In genomic region chr3:87764506-87764905, GRCm38 (mm10) we compare ENCODE assay signal across 9 mouse cellular contexts. TPM values are rescaled to one million over a fixed set of nuclear protein-coding genes. Genes with fewer than 3 reads are reported as not detected.
DNase-seq lines count a peak whose midpoint lies in the region; ATAC-seq and TF ChIP-seq lines count a peak whose summit lies in the region.
"Had no signal": no experiment of that assay in that cellular context is flagged by ENCODE, and none has a peak within 500 bp of the region (broad histone marks: within the 10 kb centered on the region; RNA-seq: fewer than 3 reads in every experiment).

No protein-coding gene starts in this region.

- no peaks in the 10 kb centered on the region for H3K36me3 ChIP-seq in embryonic facial prominence, embryonic 12.5 days
- H3K36me3 ChIP-seq in hindbrain, embryonic 15.5 days, result no peaks in the 10 kb centered on the region
- H3K36me3 ChIP-seq in liver, postnatal 0 days (replicated peaks; ENCODE audit: insufficient read depth, low read length), result no peaks in the 10 kb centered on the region

- no peak overlapping the region for H3K9ac ChIP-seq in embryonic facial prominence, embryonic 12.5 days
- H3K9ac ChIP-seq in hindbrain, embryonic 15.5 days, result no peak overlapping the region
- H3K9ac ChIP-seq in liver, postnatal 0 days (replicated peaks), result peak overlapping the region; percentile 26; the same call in 1 of the 2 replicates

- DNase-seq in kidney, adult 9 months, result peak; percentile 30
- no peak for DNase-seq in kidney, adult 8-10 months
- DNase-seq in liver, postnatal 0 days, result no peak
- no peak for DNase-seq in layer of hippocampus, adult 9-10 months (ENCODE audit: low spot score)
- DNase-seq in gastrocnemius, postnatal 14 days, result no peak

- no peak for TF ChIP-seq CTCF in liver, postnatal 0 days (IDR thresholded peaks at IDR 0.05; ENCODE audit: low read depth)

- H3K27ac ChIP-seq in embryonic facial prominence, embryonic 12.5 days, result peak overlapping the region; percentile 90
- peak overlapping the region; percentile 53; the same call in 1 of the 2 replicates for H3K27ac ChIP-seq in hindbrain, embryonic 15.5 days (replicated peaks)
- peak overlapping the region; percentile 75 for H3K27ac ChIP-seq in liver, postnatal 0 days (ENCODE audit: low read depth)

- no peak overlapping the region for H3K4me3 ChIP-seq in embryonic facial prominence, embryonic 12.5 days
- H3K4me3 ChIP-seq in hindbrain, embryonic 15.5 days, result no peak overlapping the region
- H3K4me3 ChIP-seq in liver, postnatal 0 days (ENCODE audit: low read depth, low read length), result 0 out of 2 replicates have a peak overlapping the region, but pooled peaks have one; percentile 3
- H3K4me3 ChIP-seq: myocyte had no signal

- H3K9me3 ChIP-seq in embryonic facial prominence, embryonic 12.5 days, result no peaks in the 10 kb centered on the region
- H3K9me3 ChIP-seq in hindbrain, embryonic 15.5 days, result no peaks in the 10 kb centered on the region
- H3K9me3 ChIP-seq in liver, postnatal 0 days (ENCODE audit: low read length), result no peaks in the 10 kb centered on the region

- H3K4me1 ChIP-seq in embryonic facial prominence, embryonic 12.5 days, result peaks cover 53% of the 10 kb centered on the region
- H3K4me1 ChIP-seq in hindbrain, embryonic 15.5 days (replicated peaks), result 0 out of 2 replicates have a peak, but pooled peaks cover 12% of the 10 kb centered on the region
- H3K4me1 ChIP-seq in liver, postnatal 0 days (ENCODE audit: insufficient read depth), result peaks cover 19% of the 10 kb centered on the region

- 25% methylated on average over 10 of the region's 10 CpGs for WGBS in embryonic facial prominence, embryonic 12.5 days
- WGBS in hindbrain, embryonic 15.5 days, result 36% methylated on average over 10 of the region's 10 CpGs
- WGBS in liver, postnatal 0 days (ENCODE audit: insufficient replicate concordance), result 16% methylated on average over 10 of the region's 10 CpGs

- no peak for TF ChIP-seq EP300 in liver, postnatal 0 days (IDR thresholded peaks at IDR 0.05; ENCODE audit: low read depth)

- peak overlapping the region; percentile 34 for H3K4me2 ChIP-seq in embryonic facial prominence, embryonic 12.5 days (replicated peaks)
- peak overlapping the region; percentile 33 for H3K4me2 ChIP-seq in hindbrain, embryonic 15.5 days
- peak overlapping the region; percentile 49 for H3K4me2 ChIP-seq in liver, postnatal 0 days (ENCODE audit: low read depth, low read length)

- intact Hi-C loops in gastrocnemius, postnatal 14 days (cut with DNase I; ENCODE audit: low total_unique reads), result no loop called here

- peaks cover 10% of the 10 kb centered on the region for H3K27me3 ChIP-seq in embryonic facial prominence, embryonic 12.5 days
- H3K27me3 ChIP-seq in hindbrain, embryonic 15.5 days, result peaks cover 27% of the 10 kb centered on the region; the same call in 1 of the 2 replicates
- no peaks in the 10 kb centered on the region for H3K27me3 ChIP-seq in liver, postnatal 0 days (ENCODE audit: insufficient read depth, low read length)

- ATAC-seq in embryonic facial prominence, embryonic 12.5 days (ENCODE audit: insufficient number of reproducible peaks, insufficient read depth, low FRiP score, low TSS enrichment), result no peak
- no peak for ATAC-seq in hindbrain, embryonic 15.5 days (ENCODE audit: low FRiP score, low read depth)
- ATAC-seq in liver, postnatal 0 days, result no peak
- no peak for ATAC-seq in erythroblast, adult 5-6 weeks (replicated peaks; ENCODE audit: low FRiP score, poor library complexity, severe bottlenecking)

RNA-seq across cellular contexts. Expression of gene Lrrc71, which starts 16.1 kb away (rescaled TPM):
- 0.28 and 0.31 TPM in 2 replicates for polyA plus RNA-seq in embryonic facial prominence, embryonic 12.5 days (2016; fragmentation: Nextera tagmentation; extraction: Ambion mirVana)
- 0.39 and 0.49 TPM in 2 replicates for polyA plus RNA-seq in hindbrain, embryonic 15.5 days (2015; fragmentation: Nextera tagmentation; extraction: Ambion mirVana)
- polyA plus RNA-seq in liver, postnatal 0 days (2015; fragmentation: Nextera tagmentation; extraction: Ambion mirVana), result 0.23 and 0.25 TPM in 2 replicates
- total RNA-seq in erythroblast, adult 5-6 weeks (2015; ENCODE audit: low replicate concordance), result not detected in 2 replicates
- total RNA-seq in erythroblast, adult 5-6 weeks (2017; ENCODE audit: low replicate concordance), result not detected in 2 replicates
- total RNA-seq in gastrocnemius, postnatal 14 days (2021), result under 1 TPM; 0.04 to 0.53 TPM

RNA-seq across cellular contexts. Expression of gene Ntrk1, which starts 30.5 kb away (rescaled TPM):
- 40.0 and 51.7 TPM in 2 replicates for polyA plus RNA-seq in embryonic facial prominence, embryonic 12.5 days (2016; fragmentation: Nextera tagmentation; extraction: Ambion mirVana)
- 6.6 and 17.2 TPM in 2 replicates for polyA plus RNA-seq in hindbrain, embryonic 15.5 days (2015; fragmentation: Nextera tagmentation; extraction: Ambion mirVana)
- polyA plus RNA-seq in liver, postnatal 0 days (2015; fragmentation: Nextera tagmentation; extraction: Ambion mirVana), result 0.47 and 0.53 TPM in 2 replicates
- not detected in 2 replicates for total RNA-seq in erythroblast, adult 5-6 weeks (2015; ENCODE audit: low replicate concordance)
- total RNA-seq in erythroblast, adult 5-6 weeks (2017; ENCODE audit: low replicate concordance), result not detected in 2 replicates
- not detected for total RNA-seq in gastrocnemius, postnatal 14 days (2021)
- polyA plus RNA-seq: myocyte had no signal

RNA-seq across cellular contexts. Expression of gene Insrr, which starts 32.2 kb away (rescaled TPM):
- polyA plus RNA-seq in embryonic facial prominence, embryonic 12.5 days (2016; fragmentation: Nextera tagmentation; extraction: Ambion mirVana), result 1.7 and 1.9 TPM in 2 replicates
- polyA plus RNA-seq in hindbrain, embryonic 15.5 days (2015; fragmentation: Nextera tagmentation; extraction: Ambion mirVana), result 0.67 and 1.2 TPM in 2 replicates
- not detected in 2 replicates for polyA plus RNA-seq in liver, postnatal 0 days (2015; fragmentation: Nextera tagmentation; extraction: Ambion mirVana)
- total RNA-seq in erythroblast, adult 5-6 weeks (2015; ENCODE audit: low replicate concordance), result not detected in 2 replicates
- not detected in 2 replicates for total RNA-seq in erythroblast, adult 5-6 weeks (2017; ENCODE audit: low replicate concordance)
- under 1 TPM; 0.25 to 0.35 TPM for total RNA-seq in gastrocnemius, postnatal 14 days (2021)
- polyA plus RNA-seq: myocyte had no signal

RNA-seq across cellular contexts. Expression of gene Pear1, which starts 59.6 kb away (rescaled TPM):
- polyA plus RNA-seq in embryonic facial prominence, embryonic 12.5 days (2016; fragmentation: Nextera tagmentation; extraction: Ambion mirVana), result 14.4 and 15.1 TPM in 2 replicates
- polyA plus RNA-seq in hindbrain, embryonic 15.5 days (2015; fragmentation: Nextera tagmentation; extraction: Ambion mirVana), result 10.3 and 10.9 TPM in 2 replicates
- 4.8 and 5.1 TPM in 2 replicates for polyA plus RNA-seq in liver, postnatal 0 days (2015; fragmentation: Nextera tagmentation; extraction: Ambion mirVana)
- total RNA-seq in erythroblast, adult 5-6 weeks (2015; ENCODE audit: low replicate concordance), result 0.63 and 1.9 TPM in 2 replicates
- total RNA-seq in erythroblast, adult 5-6 weeks (2017; ENCODE audit: low replicate concordance), result 0.42 TPM in 1 of 2 replicates, not detected in the other
- 10 to 100 TPM; 14.4 to 17.9 TPM for total RNA-seq in gastrocnemius, postnatal 14 days (2021)
